Mouse (Mus musculus) CD4-positive helper T cell, adult 2 months (primary cell): ENCODE measurements around the gene Ispd.
"Not testable (repeated sequence)": the region's sequence is repeated elsewhere in the genome, so short reads cannot be mapped to it uniquely, and the experiment has no call there.

Experiments
- DNase-seq: peaks from one replicate; pipeline ENCODE4 v3.0.0-alpha.2; 2012; ENCODE audit warnings: low read depth, missing footprints, low spot score

Ispd gene

DNA sequence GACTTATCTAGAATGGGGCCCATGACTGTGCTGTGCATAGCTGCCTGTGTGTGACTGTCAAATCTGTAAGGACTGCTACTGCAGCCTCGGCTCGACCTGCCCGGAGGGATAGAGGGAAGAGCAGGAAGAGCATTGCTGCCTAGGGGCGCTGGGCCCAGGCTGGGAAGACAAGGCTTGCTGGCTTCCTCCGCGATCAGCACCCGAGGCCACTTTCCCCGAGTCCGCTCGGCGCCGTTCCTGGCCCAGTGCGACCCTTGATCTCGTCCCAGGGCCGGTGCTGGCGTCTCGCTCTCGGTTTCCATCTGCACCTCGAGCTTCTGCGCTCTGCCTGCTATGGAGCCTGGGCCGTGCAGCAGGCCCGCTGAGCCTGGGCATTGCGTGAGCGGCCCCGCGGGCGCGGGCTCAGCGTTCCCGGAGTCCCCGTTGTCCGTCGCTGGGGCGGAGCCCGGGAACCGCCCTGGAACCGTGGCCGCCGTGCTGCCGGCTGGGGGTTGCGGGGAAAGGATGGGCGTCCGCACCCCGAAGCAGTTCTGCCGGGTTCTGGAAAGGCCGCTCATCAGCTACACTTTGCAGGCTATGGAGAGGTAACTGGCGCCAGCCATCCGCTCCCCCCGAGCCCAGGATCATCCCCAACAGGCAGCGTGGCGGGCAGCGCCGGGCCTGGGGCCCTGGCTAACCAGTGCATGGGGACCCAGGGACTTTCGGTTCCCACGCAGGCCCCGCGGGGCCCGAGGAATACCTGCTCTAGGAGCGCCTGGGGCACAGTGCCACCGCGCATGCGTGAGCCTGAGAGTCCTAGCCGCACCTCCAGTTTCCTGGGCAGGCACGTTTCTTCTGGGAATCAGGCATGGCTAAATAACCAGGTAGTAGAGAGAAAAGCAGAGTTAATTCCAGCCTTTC, at the start of gene Ispd, which contains the start of gene D630036H23Rik:
Ispd (plus strand) TSS at position 10 of the 900 bp plus-strand sequence.
D630036H23Rik (minus strand) TSS at position 741 of the 900 bp plus-strand sequence.
- peak; percentile 70 for DNase-seq

DNA sequence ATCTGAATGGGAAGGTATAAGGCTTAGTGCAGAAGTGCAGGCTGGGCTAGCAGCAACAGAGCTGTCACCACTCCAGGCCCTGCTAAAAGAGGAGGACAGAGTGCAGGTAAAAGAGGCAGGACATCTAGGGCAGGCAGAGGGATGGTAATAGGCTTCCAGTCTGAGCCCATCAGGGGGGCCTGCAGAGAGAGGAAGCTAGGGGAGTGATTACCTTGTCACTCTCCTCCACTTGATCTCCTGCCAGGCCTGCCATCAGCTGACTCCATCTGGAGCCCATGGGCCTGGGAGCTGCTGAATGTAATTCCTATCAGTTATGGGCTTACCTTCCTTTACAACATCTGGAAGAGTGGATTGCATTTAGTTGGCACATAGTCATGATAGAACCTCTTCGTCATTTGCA, 48.6 kb upstream of the Ispd start:
- DNase-seq = no peak

DNA sequence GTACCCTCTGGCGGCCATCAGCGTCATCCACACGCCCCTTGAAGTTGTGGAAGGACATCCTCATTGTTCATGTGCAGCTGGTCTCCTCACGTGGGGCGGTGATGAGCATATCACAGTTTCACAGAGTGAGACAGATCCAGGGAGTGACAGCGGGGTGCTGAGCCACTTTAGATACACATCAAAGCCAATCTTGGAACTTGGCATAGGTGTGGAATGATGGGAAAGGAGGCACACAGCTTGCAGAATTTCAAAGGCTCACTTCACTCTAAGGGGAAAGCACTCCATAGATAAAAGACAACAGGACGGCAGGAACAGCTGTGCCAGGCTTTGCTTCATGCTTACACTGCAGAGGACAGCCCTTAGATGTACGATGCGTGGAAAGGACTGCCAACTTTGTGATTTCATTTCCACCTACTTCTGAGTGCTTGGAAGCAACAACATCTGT, 47.4 kb upstream of the Ispd start:
- no peak for DNase-seq

DNA sequence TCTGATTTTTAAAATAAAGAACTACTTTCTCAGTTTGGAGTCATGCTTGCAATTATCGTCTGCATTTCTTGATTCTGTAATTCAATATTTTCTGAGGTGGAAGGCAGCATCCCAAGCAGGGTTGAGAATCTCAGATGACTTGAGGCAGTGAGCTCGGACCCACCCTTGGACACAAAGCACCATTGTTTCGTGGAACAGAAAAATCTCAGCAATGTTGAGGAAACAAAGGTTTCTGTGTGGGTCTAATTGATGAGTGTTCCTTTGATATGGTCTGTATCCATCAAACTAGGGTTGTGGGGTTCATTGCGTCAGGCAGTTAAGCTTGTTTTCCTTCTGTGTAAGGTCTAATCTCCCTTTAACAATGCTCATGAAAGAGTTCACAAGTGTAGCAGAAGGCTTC, 37.1 kb upstream of the Ispd start:
- no peak for DNase-seq

GRCm38 (mm10) chr12:36360064-36360463, 21.2 kb upstream of the Ispd start:
- no peak for DNase-seq

GRCm38 (mm10) chr12:36360693-36361092, 20.6 kb upstream of the Ispd start:
- DNase-seq = no peak

DNA sequence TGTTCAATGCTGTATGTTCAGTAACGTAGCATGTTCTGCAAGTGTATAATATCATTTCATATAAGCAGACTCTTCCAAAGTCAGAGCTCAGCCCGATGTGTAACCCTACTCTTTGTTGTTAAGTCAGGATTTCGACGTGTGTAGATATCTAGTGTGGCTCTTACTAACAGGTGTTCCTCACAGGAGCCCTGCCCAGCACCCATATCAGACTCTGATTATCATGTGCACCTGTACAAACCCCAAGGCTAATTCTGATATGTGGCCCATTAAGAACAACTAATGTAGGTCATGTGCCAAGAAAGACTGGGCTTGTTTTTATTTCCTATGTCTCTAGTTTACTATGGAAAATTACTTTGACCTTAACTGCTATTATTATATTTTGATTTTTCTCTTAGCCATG, 17.2 kb upstream of the Ispd start:
- DNase-seq = no peak

GRCm38 (mm10) chr12:36373237-36373998, 7.8 kb upstream of the Ispd start:
- DNase-seq = no peak

DNA sequence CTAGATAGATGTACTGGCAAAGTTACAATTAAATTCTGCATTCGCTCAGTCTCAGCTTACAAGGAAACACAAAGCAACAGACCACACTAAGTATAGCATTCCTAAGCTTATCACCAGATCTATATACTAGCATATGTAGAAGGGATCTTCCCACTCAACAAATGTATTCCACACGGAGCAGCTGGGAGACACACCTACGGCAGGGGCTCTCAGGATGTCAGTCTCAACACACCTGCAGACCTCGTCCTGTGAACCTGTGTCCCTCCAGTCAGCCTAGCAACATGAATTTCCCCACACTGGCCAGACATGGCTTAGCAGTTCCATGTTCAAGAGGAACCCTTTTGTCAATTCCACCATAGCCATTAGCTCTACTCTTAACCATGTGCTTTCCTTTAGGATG, 4.9 kb upstream of the Ispd start:
- DNase-seq = not testable (repeated sequence)

DNA sequence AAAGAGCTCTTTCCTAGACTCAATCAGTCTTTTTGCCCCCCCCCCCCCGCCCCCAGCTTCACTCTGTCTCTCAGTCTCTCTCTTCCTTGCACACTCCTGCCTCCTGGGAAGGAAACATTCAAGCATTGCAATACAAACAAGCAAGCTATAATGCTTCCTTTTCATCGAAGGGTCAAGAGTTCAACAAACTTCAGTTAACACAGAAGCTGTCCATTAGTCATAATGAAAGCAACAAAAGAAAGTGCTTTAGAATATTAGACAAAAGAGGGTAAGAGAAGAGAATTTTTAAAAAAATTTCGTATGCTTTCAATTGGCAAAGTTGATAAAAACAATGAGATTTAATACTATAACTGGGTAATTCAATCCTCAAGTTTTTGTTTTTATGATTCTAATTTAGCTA, 996 bp upstream of the Ispd start:
- DNase-seq = no peak

DNA sequence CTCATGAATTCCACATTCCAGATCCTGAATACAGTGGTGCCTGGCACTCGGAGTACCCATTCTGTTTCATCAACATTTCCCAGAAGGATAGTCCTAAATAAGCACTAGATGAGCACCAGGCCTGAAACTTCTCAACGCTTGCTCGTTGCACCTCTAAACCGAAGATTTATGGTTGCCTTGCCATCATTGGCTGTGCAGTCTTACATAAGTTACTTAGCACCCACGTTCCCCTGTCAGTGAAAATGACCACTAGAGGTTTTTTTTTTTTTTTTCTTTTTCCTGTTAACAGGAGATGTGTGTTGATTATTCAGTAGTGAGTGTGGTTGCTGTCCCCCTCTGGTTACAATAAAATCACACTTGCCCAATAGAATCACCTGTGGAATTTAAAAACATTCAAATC, 444 bp upstream of the Ispd start:
- peak; percentile 18 for DNase-seq

- DNase-seq = no peak
These were observed 4.1 kb downstream of the Ispd start for GRCm38 (mm10) chr12:36385386-36385785.

GRCm38 (mm10) chr12:36386991-36387390, 5.7 kb downstream of the Ispd start:
- DNase-seq = no peak

DNA sequence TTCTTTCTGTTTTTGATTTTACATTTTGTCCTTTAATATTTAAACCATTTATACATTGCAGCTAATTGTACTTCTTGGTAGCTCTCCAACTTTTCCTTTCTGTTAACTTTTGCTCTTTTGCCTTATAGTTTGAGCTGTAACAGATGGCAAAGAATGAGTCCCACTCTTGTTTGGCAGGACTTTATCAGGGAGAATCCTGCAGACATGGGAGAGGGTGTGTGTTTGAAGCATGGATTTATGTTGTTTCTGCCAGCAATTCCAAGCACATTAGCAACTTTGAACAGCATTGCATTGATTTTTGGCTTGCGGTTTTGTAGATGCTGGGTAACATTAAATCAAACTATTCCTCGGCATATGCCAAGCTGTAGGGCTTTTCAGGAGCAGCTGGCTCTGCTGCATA, 13.9 kb downstream of the Ispd start:
- DNase-seq = no peak

- DNase-seq = no peak
These were observed 42.4 kb downstream of the Ispd start for GRCm38 (mm10) chr12:36423677-36424076.

DNA sequence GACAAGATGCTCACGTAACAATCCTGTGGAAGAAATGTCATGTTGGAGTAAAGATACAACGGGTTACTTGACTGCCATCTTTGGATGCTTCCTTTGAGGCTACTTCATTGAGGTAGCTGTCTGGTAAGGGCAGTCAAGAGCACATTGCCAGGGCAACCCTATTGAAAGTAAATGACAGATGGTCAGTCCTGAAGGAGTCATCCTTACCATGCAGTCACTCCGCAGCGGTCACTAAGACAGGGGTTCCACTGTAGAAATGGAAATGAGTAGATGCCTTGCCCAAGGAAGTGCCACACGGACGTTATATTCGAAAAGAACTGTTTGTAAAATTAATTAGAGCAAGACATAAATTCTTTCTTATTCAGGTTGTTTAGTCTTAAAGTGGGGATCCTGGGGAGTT, 44.0 kb downstream of the Ispd start:
- DNase-seq = no peak

- DNase-seq = no peak
These were observed 45.2 kb downstream of the Ispd start for GRCm38 (mm10) chr12:36426163-36427045.

DNA sequence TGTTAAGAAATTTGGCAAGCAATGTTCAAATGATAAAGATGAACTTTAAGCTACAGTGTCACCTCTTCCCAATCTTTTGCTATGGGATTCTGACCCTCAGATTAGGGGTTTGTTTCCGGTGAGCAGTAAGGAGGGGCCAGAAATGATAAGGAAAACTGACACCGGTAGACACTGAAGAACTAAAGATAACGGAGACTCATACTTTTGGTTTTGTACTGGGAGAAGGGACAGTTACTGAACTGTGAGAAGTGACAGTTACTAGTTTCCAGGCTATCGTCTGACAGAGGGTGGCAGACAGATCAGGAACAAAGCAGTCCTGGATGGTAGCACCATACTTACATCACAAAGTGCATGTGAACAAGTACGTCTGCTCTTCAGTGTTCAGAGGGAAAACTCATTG, 55.7 kb downstream of the Ispd start:
- DNase-seq = no peak

GRCm38 (mm10) chr12:36439396-36439795, 58.1 kb downstream of the Ispd start:
- DNase-seq = no peak

GRCm38 (mm10) chr12:36456002-36456401, 74.8 kb downstream of the Ispd start:
- DNase-seq = no peak

- no peak for DNase-seq
These were observed 76.5 kb downstream of the Ispd start for GRCm38 (mm10) chr12:36457726-36458125.
